ENCODE assay signal across 8 mouse cellular contexts in the genomic region with DNA sequence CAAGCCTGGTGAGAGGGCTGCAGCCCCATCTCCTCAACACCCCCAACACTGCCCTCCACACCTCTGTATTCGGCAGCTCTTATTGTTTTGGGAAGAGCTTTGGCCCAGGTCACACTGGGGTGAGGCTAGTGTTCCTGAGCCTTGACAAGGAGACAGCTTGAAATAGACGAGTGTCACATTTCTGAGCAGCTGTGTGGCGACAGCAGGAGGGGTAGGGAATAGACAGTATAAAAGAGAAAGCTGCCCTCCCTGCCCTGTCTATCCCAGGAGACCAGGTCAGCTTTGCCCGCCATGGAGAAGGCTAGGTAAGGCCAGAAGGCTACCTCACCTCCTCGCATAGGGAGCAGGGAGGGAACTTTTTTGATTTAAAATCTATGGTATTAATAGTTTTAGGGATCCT. TPM values are rescaled to one million over a fixed set of nuclear protein-coding genes. Genes with fewer than 3 reads are reported as not detected.
A peak's percentile ranks its signal among the peaks of the same experiment; 100 is the strongest.
DNase-seq lines count a peak whose midpoint lies in the region; ATAC-seq and TF ChIP-seq lines count a peak whose summit lies in the region.

A gene (plus strand): TSS at position 257 of the 400 bp plus-strand sequence.

- no peak for ATAC-seq in forebrain, embryonic 11.5 days (replicated peaks; ENCODE audit: low FRiP score)
- no peak for ATAC-seq in lung, postnatal 0 days
- 0 out of 2 replicates have a peak, but pooled peaks have one; percentile 27 for ATAC-seq in limb, embryonic 14.5 days (ENCODE audit: low FRiP score, low read depth)
- ATAC-seq in megakaryocyte progenitor cell, adult 5-6 weeks (replicated peaks; ENCODE audit: poor library complexity), result no peak

- peaks cover 26% of the 10 kb centered on the region for H3K27me3 ChIP-seq in forebrain, embryonic 10.5 days (ENCODE audit: poor library complexity, severe bottlenecking)
- no peaks in the 10 kb centered on the region for H3K27me3 ChIP-seq in forebrain, embryonic 11.5 days (ENCODE audit: control insufficient read depth, insufficient read depth, low read length)
- H3K27me3 ChIP-seq in lung, postnatal 0 days (replicated peaks; ENCODE audit: insufficient read depth, low read length), result no peaks in the 10 kb centered on the region
- no peaks in the 10 kb centered on the region for H3K27me3 ChIP-seq in limb, embryonic 14.5 days (ENCODE audit: control insufficient read depth, insufficient read depth, low read length)

- peak within 1 kb of the TSS; percentile 50; the same call in 1 of the 2 replicates for H3K4me3 ChIP-seq in forebrain, embryonic 10.5 days
- H3K4me3 ChIP-seq in forebrain, embryonic 11.5 days (ENCODE audit: low read depth, low read length), result no peak within 1 kb of the TSS
- H3K4me3 ChIP-seq in lung, postnatal 0 days (ENCODE audit: low read depth, low read length), result no peak within 1 kb of the TSS
- H3K4me3 ChIP-seq in limb, embryonic 14.5 days (replicated peaks; ENCODE audit: low read length), result no peak within 1 kb of the TSS

- peaks cover 47% of the 10 kb centered on the region for H3K4me1 ChIP-seq in forebrain, embryonic 10.5 days
- H3K4me1 ChIP-seq in forebrain, embryonic 11.5 days (replicated peaks; ENCODE audit: control insufficient read depth, insufficient read depth, low read length), result peaks cover 5% of the 10 kb centered on the region; the same call in 1 of the 2 replicates
- peaks cover 10% of the 10 kb centered on the region; the same call in 1 of the 2 replicates for H3K4me1 ChIP-seq in lung, postnatal 0 days (ENCODE audit: insufficient read depth, low read depth, low read length)
- H3K4me1 ChIP-seq in limb, embryonic 14.5 days (ENCODE audit: control insufficient read depth, insufficient read depth, low read length), result peaks cover 6% of the 10 kb centered on the region; the same call in 1 of the 2 replicates

- H3K9ac ChIP-seq in forebrain, embryonic 11.5 days (ENCODE audit: low read length), result no peak within 1 kb of the TSS
- no peak within 1 kb of the TSS for H3K9ac ChIP-seq in lung, postnatal 0 days (replicated peaks; ENCODE audit: low read depth)
- H3K9ac ChIP-seq in limb, embryonic 14.5 days (ENCODE audit: low read depth, low read length, severe bottlenecking), result no peak within 1 kb of the TSS

- WGBS in forebrain, embryonic 10.5 days, result 41% methylated on average over 5 of the region's 5 CpGs
- WGBS in forebrain, embryonic 11.5 days, result 38% methylated on average over 5 of the region's 5 CpGs
- WGBS in lung, postnatal 0 days, result 60% methylated on average over 5 of the region's 5 CpGs
- WGBS in limb, embryonic 14.5 days, result 45% methylated on average over 5 of the region's 5 CpGs

- TF ChIP-seq POLR2A in limb, embryonic 14.5 days (IDR thresholded peaks at IDR 0.05; ENCODE audit: borderline replicate concordance, extremely low read depth, insufficient read depth, insufficient read length), result no peak

- no peaks in the 10 kb centered on the region; the same call in 1 of the 2 replicates for H3K36me3 ChIP-seq in forebrain, embryonic 10.5 days (replicated peaks)
- H3K36me3 ChIP-seq in forebrain, embryonic 11.5 days (ENCODE audit: control insufficient read depth, insufficient read depth, low read length), result no peaks in the 10 kb centered on the region
- no peaks in the 10 kb centered on the region for H3K36me3 ChIP-seq in lung, postnatal 0 days (ENCODE audit: insufficient read depth, low read length)
- no peaks in the 10 kb centered on the region for H3K36me3 ChIP-seq in limb, embryonic 14.5 days (ENCODE audit: control insufficient read depth, insufficient read depth, low read length)

- no peak within 1 kb of the TSS; the same call in 1 of the 2 replicates for H3K4me2 ChIP-seq in forebrain, embryonic 11.5 days (ENCODE audit: low read depth, low read length, severe bottlenecking)
- peak within 1 kb of the TSS; percentile 71; the same call in 1 of the 2 replicates for H3K4me2 ChIP-seq in lung, postnatal 0 days (replicated peaks; ENCODE audit: low read depth, low read length)
- H3K4me2 ChIP-seq in limb, embryonic 14.5 days (replicated peaks; ENCODE audit: low read depth, low read length, severe bottlenecking), result no peak within 1 kb of the TSS

- no peak for TF ChIP-seq CTCF in lung, postnatal 0 days (IDR thresholded peaks at IDR 0.05)

- peak within 1 kb of the TSS; percentile 79 for H3K27ac ChIP-seq in forebrain, embryonic 10.5 days
- H3K27ac ChIP-seq in forebrain, embryonic 11.5 days (ENCODE audit: low read depth, low read length), result no peak within 1 kb of the TSS
- no peak within 1 kb of the TSS for H3K27ac ChIP-seq in lung, postnatal 0 days (ENCODE audit: low read length)
- 0 out of 2 replicates have a peak within 1 kb of the TSS, but pooled peaks have one; percentile 19 for H3K27ac ChIP-seq in limb, embryonic 14.5 days (replicated peaks; ENCODE audit: low read depth, low read length)

- no peak for DNase-seq in forebrain, embryonic 10.5 days (ENCODE audit: extremely low spot score, low spot score)
- DNase-seq in forebrain, embryonic 11.5 days (ENCODE audit: low spot score), result no peak
- DNase-seq in lung, postnatal 0 days (ENCODE audit: low spot score), result no peak
- no peak for DNase-seq in lung, postnatal 25 days (ENCODE audit: low spot score)
- peak; percentile 51 for DNase-seq in heart, adult 8-10 months (ENCODE audit: low spot score)
- no peak for DNase-seq in limb, embryonic 14.5 days (ENCODE audit: low spot score)
- DNase-seq in urinary bladder, postnatal 4 days (ENCODE audit: low spot score in 2 of 2), result no peak

- TF ChIP-seq EP300 in lung, postnatal 0 days (IDR thresholded peaks at IDR 0.05), result no peak

- no peaks in the 10 kb centered on the region for H3K9me3 ChIP-seq in forebrain, embryonic 10.5 days
- no peaks in the 10 kb centered on the region for H3K9me3 ChIP-seq in forebrain, embryonic 11.5 days (ENCODE audit: control insufficient read depth, low read length)
- no peaks in the 10 kb centered on the region for H3K9me3 ChIP-seq in lung, postnatal 0 days (ENCODE audit: low read length)
- H3K9me3 ChIP-seq in limb, embryonic 14.5 days (ENCODE audit: control insufficient read depth, low read length), result no peaks in the 10 kb centered on the region

RNA-seq across cellular contexts. Expression of the gene that starts here (rescaled TPM):
- 0.57 and 1.3 TPM in 2 replicates for polyA plus RNA-seq in forebrain, embryonic 10.5 days (2016; fragmentation: Nextera tagmentation; extraction: Ambion mirVana)
- polyA plus RNA-seq in forebrain, embryonic 11.5 days (2014; fragmentation: Nextera tagmentation; extraction: Ambion mirVana), result 0.52 and 0.89 TPM in 2 replicates
- 0.14 and 0.23 TPM in 2 replicates for polyA plus RNA-seq in lung, postnatal 0 days (2015; fragmentation: Nextera tagmentation; extraction: Ambion mirVana)
- 100 to 1,000 TPM; 301 to 387 (median 344) TPM for total RNA-seq in heart, adult 8-10 months (2022)
- polyA plus RNA-seq in limb, embryonic 14.5 days (2012; rRNA removed), result 18.2 and 20.4 TPM in 2 replicates
- 15.9 and 21.7 TPM in 2 replicates for polyA plus RNA-seq in limb, embryonic 14.5 days (2014; fragmentation: Nextera tagmentation; extraction: Ambion mirVana)
- total RNA-seq in megakaryocyte progenitor cell, adult 5-6 weeks (2015), result not detected in 2 replicates
- total RNA-seq in megakaryocyte progenitor cell, adult 5-6 weeks (2017), result not detected in 2 replicates

Comparison
In these comparisons a context has a peak if more than half of its experiments do, and no peak if none do; other contexts are left out.
1. RNA of the gene that starts here (total RNA-seq): 301 to 387 TPM in heart, adult 8-10 months; not detected in megakaryocyte progenitor cell, adult 5-6 weeks; every median in the first group is over 100 times any median in the second.
2. H3K27ac ChIP-seq: peak in forebrain, embryonic 10.5 days (single experiment) and limb, embryonic 14.5 days (single experiment); none in forebrain, embryonic 11.5 days (single experiment) and lung, postnatal 0 days (single experiment).